ENCODE assay signal across 9 mouse cellular contexts in the genomic region with DNA sequence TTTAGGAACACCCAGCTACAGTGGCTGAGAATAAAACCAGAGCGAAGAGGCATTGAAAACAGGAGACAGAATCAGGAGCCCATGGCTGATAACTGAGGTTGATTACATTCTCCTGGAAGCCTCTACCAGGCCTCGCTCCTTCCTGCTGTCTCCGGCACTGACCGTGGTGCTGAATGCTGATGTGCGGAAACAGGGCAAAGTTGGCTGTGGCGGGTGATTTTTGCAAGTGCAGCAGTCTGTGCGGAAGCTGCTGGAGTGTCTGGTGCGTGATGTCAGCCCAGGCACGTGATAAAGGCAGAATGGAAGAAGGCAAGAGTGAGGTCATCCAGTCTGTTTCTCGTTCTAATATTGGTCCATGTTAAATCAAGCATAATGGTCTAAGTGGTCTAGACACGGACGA.
A peak's percentile ranks its signal among the peaks of the same experiment; 100 is the strongest.
DNase-seq lines count a peak whose midpoint lies in the region; ATAC-seq lines count a peak whose summit lies in the region.
"Had no signal": no experiment of that assay in that cellular context is flagged by ENCODE, and none has a peak within 500 bp of the region (broad histone marks: within the 10 kb centered on the region; RNA-seq: fewer than 3 reads in every experiment).

No protein-coding gene starts in this region.

- no peak overlapping the region for H3K4me3 ChIP-seq in heart, embryonic 10.5 days
- no peak overlapping the region for H3K4me3 ChIP-seq in heart, embryonic 11.5 days (ENCODE audit: low read depth, low read length)
- H3K4me3 ChIP-seq in embryonic facial prominence, embryonic 10.5 days: no peak overlapping the region
- H3K4me3 ChIP-seq in midbrain, embryonic 15.5 days: no peak overlapping the region
- H3K4me3 ChIP-seq: heart, embryonic 15.5 days had no signal

- no peak overlapping the region for H3K9ac ChIP-seq in heart, embryonic 11.5 days (ENCODE audit: low read depth, low read length)
- H3K9ac ChIP-seq in midbrain, embryonic 15.5 days: no peak overlapping the region
- H3K9ac ChIP-seq: heart, embryonic 15.5 days had no signal

- peaks cover 6% of the 10 kb centered on the region; the same call in 1 of the 2 replicates for H3K27me3 ChIP-seq in heart, embryonic 10.5 days (ENCODE audit: insufficient read depth, poor library complexity, severe bottlenecking)
- no peaks in the 10 kb centered on the region for H3K27me3 ChIP-seq in heart, embryonic 11.5 days (ENCODE audit: control insufficient read depth, insufficient read depth, low read length)
- no peaks in the 10 kb centered on the region for H3K27me3 ChIP-seq in embryonic facial prominence, embryonic 10.5 days (replicated peaks; ENCODE audit: low read depth, poor library complexity, severe bottlenecking)
- H3K27me3 ChIP-seq in midbrain, embryonic 15.5 days (replicated peaks): no peaks in the 10 kb centered on the region
- H3K27me3 ChIP-seq: heart, embryonic 15.5 days had no signal

- H3K4me1 ChIP-seq in heart, embryonic 10.5 days: peaks cover 13% of the 10 kb centered on the region; the same call in 1 of the 2 replicates
- H3K4me1 ChIP-seq in heart, embryonic 11.5 days (ENCODE audit: control insufficient read depth, insufficient read depth, low read length): no peaks in the 10 kb centered on the region
- H3K4me1 ChIP-seq in embryonic facial prominence, embryonic 10.5 days: no peaks in the 10 kb centered on the region
- 0 out of 2 replicates have a peak, but pooled peaks cover 7% of the 10 kb centered on the region for H3K4me1 ChIP-seq in midbrain, embryonic 15.5 days
- H3K4me1 ChIP-seq: heart, embryonic 15.5 days had no signal

- no peak overlapping the region for H3K4me2 ChIP-seq in heart, embryonic 11.5 days
- no peak overlapping the region for H3K4me2 ChIP-seq in midbrain, embryonic 15.5 days
- H3K4me2 ChIP-seq: heart, embryonic 15.5 days had no signal

- 16% methylated on average over 12 of the region's 12 CpGs for WGBS in heart, embryonic 10.5 days
- WGBS in heart, embryonic 11.5 days (ENCODE audit: insufficient replicate concordance): 15% methylated on average over 12 of the region's 12 CpGs
- 28% methylated on average over 12 of the region's 12 CpGs for WGBS in embryonic facial prominence, embryonic 10.5 days
- 21% methylated on average over 12 of the region's 12 CpGs for WGBS in midbrain, embryonic 15.5 days

- H3K27ac ChIP-seq in heart, embryonic 10.5 days: no peak overlapping the region
- H3K27ac ChIP-seq in heart, embryonic 11.5 days (ENCODE audit: low read depth, low read length): no peak overlapping the region
- H3K27ac ChIP-seq in embryonic facial prominence, embryonic 10.5 days (replicated peaks): no peak overlapping the region
- peak overlapping the region; percentile 26; the same call in 1 of the 2 replicates for H3K27ac ChIP-seq in midbrain, embryonic 15.5 days
- H3K27ac ChIP-seq: heart, embryonic 15.5 days had no signal

- no peaks in the 10 kb centered on the region for H3K9me3 ChIP-seq in heart, embryonic 10.5 days
- no peaks in the 10 kb centered on the region for H3K9me3 ChIP-seq in heart, embryonic 11.5 days (replicated peaks; ENCODE audit: control insufficient read depth, low read length)
- H3K9me3 ChIP-seq in embryonic facial prominence, embryonic 10.5 days: no peaks in the 10 kb centered on the region
- no peaks in the 10 kb centered on the region for H3K9me3 ChIP-seq in midbrain, embryonic 15.5 days
- H3K9me3 ChIP-seq: heart, embryonic 15.5 days had no signal

- no peak for ATAC-seq in heart, embryonic 11.5 days (replicated peaks; ENCODE audit: insufficient number of reproducible peaks, low FRiP score, low TSS enrichment)
- peak; percentile 67; the same call in 1 of the 2 replicates for ATAC-seq in midbrain, embryonic 15.5 days (replicated peaks)
- ATAC-seq in monocyte, adult 5-6 weeks (replicated peaks; ENCODE audit: insufficient number of reproducible peaks, low FRiP score, low TSS enrichment, poor library complexity, severe bottlenecking): no peak

- peak; percentile 90 for DNase-seq in heart, embryonic 10.5 days (ENCODE audit: low spot score)
- DNase-seq in Muller cell, postnatal 12 days (ENCODE audit: inconsistent ontology term): peak; percentile 45
- peak; percentile 79 for DNase-seq in embryonic facial prominence, embryonic 10.5 days (ENCODE audit: low spot score)
- peak; percentile 27 for DNase-seq in kidney, adult 9 months
- DNase-seq in layer of hippocampus, adult 18-20 months (ENCODE audit: low spot score in 2 of 2): no peak

- no peaks in the 10 kb centered on the region for H3K36me3 ChIP-seq in heart, embryonic 10.5 days
- H3K36me3 ChIP-seq in heart, embryonic 11.5 days (ENCODE audit: control insufficient read depth, insufficient read depth, low read length): no peaks in the 10 kb centered on the region
- no peaks in the 10 kb centered on the region for H3K36me3 ChIP-seq in embryonic facial prominence, embryonic 10.5 days (replicated peaks)
- H3K36me3 ChIP-seq in midbrain, embryonic 15.5 days (replicated peaks): no peaks in the 10 kb centered on the region
- H3K36me3 ChIP-seq: heart, embryonic 15.5 days had no signal

Comparison
In these comparisons a context has a peak if more than half of its experiments do, and no peak if none do; other contexts are left out.
1. DNase-seq: peak in heart, embryonic 10.5 days (single experiment), Muller cell, postnatal 12 days (single experiment), embryonic facial prominence, embryonic 10.5 days (single experiment) and kidney, adult 9 months (single experiment); none in layer of hippocampus, adult 18-20 months (0 of 2).